Mouse (Mus musculus): ENCODE results near the gene Cyfip2. TPM values are rescaled to one million over a fixed set of nuclear protein-coding genes. Genes with fewer than 3 reads are reported as not detected.

The Cyfip2 gene
- polyA plus RNA-seq, 1 experiment, result 85.4 TPM

- no peaks in the 10 kb centered on the region for H3K4me1 ChIP-seq (replicated peaks; ENCODE audit: control insufficient read depth, insufficient read depth, low read length)
- H3K36me3 ChIP-seq (ENCODE audit: control insufficient read depth, insufficient read depth, low read length), result peaks cover 81% of the 10 kb centered on the region
- no peaks in the 10 kb centered on the region for H3K27me3 ChIP-seq (ENCODE audit: control insufficient read depth, insufficient read depth, low read length)
- H3K4me3 ChIP-seq (ENCODE audit: control insufficient read depth, insufficient read depth, low read length), result no peak overlapping the region
- WGBS, result 96% methylated on average over 7 of the region's 7 CpGs
- DNase-seq, result no peak
- TF ChIP-seq CTCF (IDR thresholded peaks at IDR 0.05; ENCODE audit: borderline replicate concordance, control insufficient read depth, extremely low read depth, insufficient read depth, low read length, poor library complexity), result no peak
- no peak for TF ChIP-seq POLR2A (IDR thresholded peaks at IDR 0.05; ENCODE audit: control insufficient read depth, extremely low read depth, insufficient read depth, low read length, poor library complexity)
- no peak overlapping the region for H3K27ac ChIP-seq (ENCODE audit: control insufficient read depth, insufficient read depth, low read length)
Measured at GRCm38 (mm10) chr11:46246393-46246792, 66.3 kb downstream of the Cyfip2 start.

DNA sequence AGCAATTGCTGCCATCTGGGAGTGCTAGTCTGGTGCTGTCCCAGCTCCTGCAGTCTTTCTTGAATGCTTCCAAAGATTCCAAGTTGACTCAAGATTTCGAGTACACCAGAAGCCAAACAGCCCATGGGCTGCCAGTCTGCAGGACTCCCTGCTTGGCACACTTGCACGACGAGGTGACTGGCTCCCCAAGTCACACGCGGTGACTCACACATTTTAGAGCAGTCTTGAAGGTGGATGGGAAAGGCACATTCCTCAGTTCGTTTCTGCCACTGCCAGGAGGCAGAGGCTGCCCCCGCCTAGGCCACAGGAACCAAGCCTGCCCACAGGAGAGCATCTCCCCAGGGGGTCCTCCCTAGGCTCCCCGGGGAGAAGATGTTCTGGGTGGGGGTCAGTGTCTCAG is 66.7 kb downstream of the Cyfip2 start:
- TF ChIP-seq CTCF (IDR thresholded peaks at IDR 0.05; ENCODE audit: borderline replicate concordance, control insufficient read depth, extremely low read depth, insufficient read depth, low read length, poor library complexity) (no peak), POLR2A (IDR thresholded peaks at IDR 0.05; ENCODE audit: control insufficient read depth, extremely low read depth, insufficient read depth, low read length, poor library complexity) (no peak)
- no peak for DNase-seq
- Histone ChIP-seq H3K4me1 (replicated peaks; ENCODE audit: control insufficient read depth, insufficient read depth, low read length) (no peaks in the 10 kb centered on the region), H3K27me3 (ENCODE audit: control insufficient read depth, insufficient read depth, low read length) (no peaks in the 10 kb centered on the region), H3K4me3 (ENCODE audit: control insufficient read depth, insufficient read depth, low read length) (no peak overlapping the region), H3K36me3 (ENCODE audit: control insufficient read depth, insufficient read depth, low read length) (peaks cover 81% of the 10 kb centered on the region), H3K27ac (ENCODE audit: control insufficient read depth, insufficient read depth, low read length) (no peak overlapping the region)
- WGBS, result 94% methylated on average over 8 of the region's 8 CpGs

DNA sequence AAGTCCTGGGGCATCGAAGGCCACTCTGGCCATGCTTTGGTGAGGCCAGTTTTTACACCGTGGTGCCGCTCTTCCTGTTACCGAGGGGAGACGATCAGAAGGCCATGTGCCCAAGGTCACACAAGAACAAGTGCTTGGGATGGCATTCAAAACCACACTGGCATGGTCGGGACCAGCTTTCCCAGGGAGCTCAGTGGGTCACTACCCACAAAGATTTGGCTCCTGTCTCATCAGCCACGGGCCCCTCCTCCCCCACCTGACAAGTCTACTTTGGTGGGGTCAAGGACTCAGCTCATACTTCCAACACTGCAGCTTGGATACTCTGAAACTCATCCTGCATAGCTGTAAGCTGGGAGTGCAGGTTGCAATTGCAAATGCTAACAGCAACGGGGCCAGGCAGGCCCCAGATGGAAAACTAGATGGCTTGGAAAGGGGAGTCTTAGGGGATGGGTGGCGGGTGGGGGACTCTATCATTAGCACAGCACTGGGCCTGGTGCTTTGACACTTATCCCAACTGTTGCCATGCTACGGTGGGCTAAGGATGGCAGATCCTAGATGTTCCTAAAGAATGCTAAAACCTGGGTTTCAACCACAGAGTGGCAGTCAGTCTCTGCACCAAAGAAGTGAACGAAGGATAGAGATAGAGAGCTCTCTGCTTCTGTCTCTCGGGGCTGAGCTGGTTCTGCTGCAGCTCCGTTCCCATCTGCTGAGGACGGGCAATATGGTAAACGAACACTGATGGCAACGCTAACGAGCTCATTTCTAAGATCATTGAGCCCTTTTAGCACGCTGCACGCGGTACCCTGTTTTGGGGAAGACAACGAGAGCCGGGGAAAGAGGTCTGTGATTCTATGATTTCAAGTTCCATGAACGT is 67.7 kb downstream of the Cyfip2 start:
- DNase-seq, result no peak
- H3K4me1 ChIP-seq (replicated peaks; ENCODE audit: control insufficient read depth, insufficient read depth, low read length), result no peaks in the 10 kb centered on the region
- TF ChIP-seq CTCF (IDR thresholded peaks at IDR 0.05; ENCODE audit: borderline replicate concordance, control insufficient read depth, extremely low read depth, insufficient read depth, low read length, poor library complexity), result no peak
- TF ChIP-seq POLR2A (IDR thresholded peaks at IDR 0.05; ENCODE audit: control insufficient read depth, extremely low read depth, insufficient read depth, low read length, poor library complexity), result no peak
- H3K4me3 ChIP-seq (ENCODE audit: control insufficient read depth, insufficient read depth, low read length), result no peak overlapping the region
- 97% methylated on average over 23 of the region's 23 CpGs for WGBS
- peaks cover 82% of the 10 kb centered on the region for H3K36me3 ChIP-seq (ENCODE audit: control insufficient read depth, insufficient read depth, low read length)
- no peak overlapping the region for H3K27ac ChIP-seq (ENCODE audit: control insufficient read depth, insufficient read depth, low read length)
- no peaks in the 10 kb centered on the region for H3K27me3 ChIP-seq (ENCODE audit: control insufficient read depth, insufficient read depth, low read length)

GRCm38 (mm10) chr11:46241985-46242384 is 70.7 kb downstream of the Cyfip2 start:
- H3K4me3 ChIP-seq (ENCODE audit: control insufficient read depth, insufficient read depth, low read length), result no peak overlapping the region
- H3K36me3 ChIP-seq (ENCODE audit: control insufficient read depth, insufficient read depth, low read length), result peaks cover 77% of the 10 kb centered on the region
- DNase-seq, result no peak
- no peak for TF ChIP-seq CTCF (IDR thresholded peaks at IDR 0.05; ENCODE audit: borderline replicate concordance, control insufficient read depth, extremely low read depth, insufficient read depth, low read length, poor library complexity)
- TF ChIP-seq POLR2A (IDR thresholded peaks at IDR 0.05; ENCODE audit: control insufficient read depth, extremely low read depth, insufficient read depth, low read length, poor library complexity), result no peak
- no peaks in the 10 kb centered on the region for H3K4me1 ChIP-seq (replicated peaks; ENCODE audit: control insufficient read depth, insufficient read depth, low read length)
- H3K27ac ChIP-seq (ENCODE audit: control insufficient read depth, insufficient read depth, low read length), result no peak overlapping the region
- H3K27me3 ChIP-seq (ENCODE audit: control insufficient read depth, insufficient read depth, low read length), result no peaks in the 10 kb centered on the region
- WGBS, result 98% methylated on average over 8 of the region's 8 CpGs

DNA sequence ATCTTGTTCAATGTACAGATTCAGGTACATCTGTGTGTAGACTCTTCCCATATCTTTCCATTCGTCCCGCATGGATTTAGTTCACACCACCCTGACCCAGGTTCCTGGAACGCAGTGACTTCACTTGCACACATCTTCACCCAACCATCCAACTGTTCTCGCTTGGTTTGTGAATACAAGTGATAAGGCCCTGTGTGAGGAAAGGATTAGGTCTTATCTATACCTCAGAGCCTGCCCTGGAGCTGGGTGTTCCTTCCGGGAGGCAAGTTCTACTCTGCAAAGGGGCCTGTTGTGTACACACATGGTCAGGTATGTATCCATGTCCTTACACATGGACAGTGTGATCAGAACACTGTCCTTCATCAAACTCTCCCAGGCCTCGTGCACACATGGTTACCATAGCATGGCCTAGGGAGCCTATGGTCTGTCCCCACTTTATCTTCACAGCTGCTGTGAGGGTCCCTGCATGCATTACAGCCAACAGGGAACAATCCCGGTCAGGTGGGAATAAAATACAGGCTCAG is 71.4 kb downstream of the Cyfip2 start:
- no peaks in the 10 kb centered on the region for H3K27me3 ChIP-seq (ENCODE audit: control insufficient read depth, insufficient read depth, low read length)
- 96% methylated on average over 7 of the region's 7 CpGs for WGBS
- H3K36me3 ChIP-seq (ENCODE audit: control insufficient read depth, insufficient read depth, low read length), result peaks cover 77% of the 10 kb centered on the region
- no peaks in the 10 kb centered on the region for H3K4me1 ChIP-seq (replicated peaks; ENCODE audit: control insufficient read depth, insufficient read depth, low read length)
- H3K27ac ChIP-seq (ENCODE audit: control insufficient read depth, insufficient read depth, low read length), result no peak overlapping the region
- no peak overlapping the region for H3K4me3 ChIP-seq (ENCODE audit: control insufficient read depth, insufficient read depth, low read length)
- DNase-seq, result no peak
- TF ChIP-seq POLR2A (IDR thresholded peaks at IDR 0.05; ENCODE audit: control insufficient read depth, extremely low read depth, insufficient read depth, low read length, poor library complexity) (no peak), CTCF (IDR thresholded peaks at IDR 0.05; ENCODE audit: borderline replicate concordance, control insufficient read depth, extremely low read depth, insufficient read depth, low read length, poor library complexity) (no peak)

- H3K27me3 ChIP-seq (ENCODE audit: control insufficient read depth, insufficient read depth, low read length), result no peaks in the 10 kb centered on the region
- no peak overlapping the region for H3K27ac ChIP-seq (ENCODE audit: control insufficient read depth, insufficient read depth, low read length)
- 50% methylated on average over 4 of the region's 4 CpGs for WGBS
- no peaks in the 10 kb centered on the region for H3K4me1 ChIP-seq (replicated peaks; ENCODE audit: control insufficient read depth, insufficient read depth, low read length)
- TF ChIP-seq CTCF (IDR thresholded peaks at IDR 0.05; ENCODE audit: borderline replicate concordance, control insufficient read depth, extremely low read depth, insufficient read depth, low read length, poor library complexity), result no peak
- no peak for TF ChIP-seq POLR2A (IDR thresholded peaks at IDR 0.05; ENCODE audit: control insufficient read depth, extremely low read depth, insufficient read depth, low read length, poor library complexity)
- no peak overlapping the region for H3K4me3 ChIP-seq (ENCODE audit: control insufficient read depth, insufficient read depth, low read length)
- peak; percentile 78 for DNase-seq
- H3K36me3 ChIP-seq (ENCODE audit: control insufficient read depth, insufficient read depth, low read length), result peaks cover 73% of the 10 kb centered on the region
Measured at GRCm38 (mm10) chr11:46236976-46237375, 75.7 kb downstream of the Cyfip2 start.
